Mouse (Mus musculus) bone marrow, adult 2 months (tissue): Measurements from ENCODE around the gene Auts2.

Experiments used
- CTCF ChIP-seq: fragments of 200-500 bp; IDR thresholded peaks from 2 replicates; pipeline ENCODE4 v1.5.1; 2011; ENCODE audit warnings: low read length, control low read depth; ENCODE audit not compliant: control insufficient read depth, insufficient read depth
- POLR2A ChIP-seq: fragments of 200-500 bp; IDR thresholded peaks from 2 replicates; pipeline ENCODE4 v1.6.1; 2011; ENCODE audit warnings: low read depth, mild to moderate bottlenecking, control low read depth, low read length, borderline replicate concordance; ENCODE audit not compliant: control insufficient read depth

DNA sequence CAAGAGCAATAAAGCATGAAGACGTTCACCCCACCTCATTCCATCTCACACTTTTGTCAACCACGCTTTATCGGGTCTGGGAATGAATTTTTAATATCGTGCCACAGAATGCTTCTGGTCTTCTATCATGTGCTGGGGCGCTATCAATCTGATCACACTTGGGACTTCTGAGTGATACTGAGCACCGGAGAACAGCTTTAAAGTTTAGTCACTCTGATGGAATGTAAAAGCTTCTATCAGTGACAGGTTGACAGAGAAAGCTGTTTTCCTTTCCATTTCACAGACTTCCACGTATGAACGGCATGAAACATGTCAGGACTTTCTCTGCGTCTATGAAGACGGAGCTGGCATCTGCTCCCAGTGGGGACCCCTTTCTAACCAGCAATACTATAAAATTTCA, 739.5 kb downstream of the Auts2 start:
- TF ChIP-seq POLR2A = no peak
- TF ChIP-seq CTCF = no peak
